Mouse (Mus musculus) kidney, adult 2 months (tissue): ENCODE results near the gene Car12.

Experiments
- CTCF ChIP-seq: fragments of 200-500 bp; conservative IDR thresholded peaks from 2 replicates; pipeline ENCODE4 v1.5.1; 2011; ENCODE audit warnings: low read depth, mild to moderate bottlenecking, control low read depth, low read length, moderate library complexity, mixed read lengths; ENCODE audit not compliant: insufficient read depth, insufficient read length
- POLR2A ChIP-seq: fragments of 200-500 bp; IDR thresholded peaks from one replicate; pipeline ENCODE4 v1.6.1; 2011; ENCODE audit warnings: low read depth, low read length, control low read depth

DNA sequence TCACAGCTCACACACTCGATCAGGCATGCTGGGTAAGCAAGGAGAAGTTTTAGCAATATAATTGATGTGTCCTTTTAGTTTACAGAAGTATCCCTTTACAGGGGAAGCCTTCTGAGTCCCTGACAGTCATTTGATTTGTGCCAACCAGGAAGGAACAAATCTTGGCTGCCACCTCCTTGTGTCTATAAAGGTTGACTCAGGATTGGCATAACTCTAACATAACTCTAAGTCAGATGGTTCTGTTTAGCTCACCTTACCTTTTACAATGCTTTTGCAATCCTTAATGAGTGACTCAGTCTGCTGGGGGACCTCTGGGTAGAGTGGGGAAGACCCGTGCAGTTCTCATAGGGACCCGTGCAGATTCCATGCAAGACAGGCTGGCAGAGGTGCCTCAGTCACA lies 12.1 kb downstream of the Car12 start:
- TF ChIP-seq CTCF (no peak), POLR2A (no peak)
